Mouse (Mus musculus) spleen, adult 2 months (tissue): ENCODE data around the gene Trim40.

Source experiments
- CTCF ChIP-seq: fragments of 200-500 bp; IDR thresholded peaks from 2 replicates; pipeline ENCODE4 v1.5.1; 2011; ENCODE audit warnings: mild to moderate bottlenecking, inconsistent platforms; ENCODE audit not compliant: insufficient read depth, insufficient read length, insufficient replicate concordance; ENCODE audit errors: extremely low read depth
- POLR2A ChIP-seq: fragments of 200-500 bp; IDR thresholded peaks from 2 replicates; pipeline ENCODE4 v1.6.1; 2011; ENCODE audit warnings: low read depth, low read length, inconsistent platforms

- TF ChIP-seq POLR2A, result no peak
- no peak for TF ChIP-seq CTCF
Observed at GRCm38 (mm10) chr17:36844725-36845124, 45.2 kb downstream of the Trim40 start.
